Mouse (Mus musculus): ENCODE data around the gene Trpc5. TPM values are rescaled to one million over a fixed set of nuclear protein-coding genes. Genes with fewer than 3 reads are reported as not detected.
A peak's percentile ranks its signal among the peaks of the same experiment; 100 is the strongest.

The Trpc5 gene
- polyA plus RNA-seq (2015; fragmentation: Nextera tagmentation; extraction: Ambion mirVana): 0.30 and 0.45 TPM in 2 replicates

DNA sequence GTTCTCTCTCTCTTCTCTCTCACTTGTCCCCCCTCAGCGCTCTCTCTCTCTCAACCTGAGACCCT lies at the start of gene Trpc5:
Trpc5 (minus strand) TSS at position 39 of the 65 bp plus-strand sequence.
- peak within 1 kb of the TSS; percentile 65 for H3K4me2 ChIP-seq (replicated peaks)
- WGBS: 33% methylated on average over 1 of the region's 1 CpGs
- no peaks in the 10 kb centered on the region for H3K36me3 ChIP-seq
- no peaks in the 10 kb centered on the region for H3K4me1 ChIP-seq
- H3K27ac ChIP-seq (replicated peaks): no peak within 1 kb of the TSS
- peak within 1 kb of the TSS; percentile 43 for H3K4me3 ChIP-seq (replicated peaks)
- no peak for ATAC-seq (ENCODE audit: insufficient number of reproducible peaks, low FRiP score, low TSS enrichment, low read depth)
- H3K9ac ChIP-seq: no peak within 1 kb of the TSS
- no peaks in the 10 kb centered on the region for H3K9me3 ChIP-seq (replicated peaks)
- peaks cover 32% of the 10 kb centered on the region for H3K27me3 ChIP-seq

- Histone ChIP-seq H3K4me2 (replicated peaks) (no peak overlapping the region), H3K27me3 (no peaks in the 10 kb centered on the region), H3K4me1 (no peaks in the 10 kb centered on the region), H3K27ac (replicated peaks) (no peak overlapping the region), H3K36me3 (no peaks in the 10 kb centered on the region), H3K9me3 (replicated peaks) (no peaks in the 10 kb centered on the region), H3K9ac (no peak overlapping the region), H3K4me3 (replicated peaks) (no peak overlapping the region)
- no peak for ATAC-seq (ENCODE audit: insufficient number of reproducible peaks, low FRiP score, low TSS enrichment, low read depth)
- 68% methylated on average over 1 of the region's 1 CpGs for WGBS
These were observed 28.4 kb upstream of the Trpc5 start for GRCm38 (mm10) chrX:144716330-144716729.

- no peak overlapping the region for H3K27ac ChIP-seq (replicated peaks)
- H3K9ac ChIP-seq: no peak overlapping the region
- H3K27me3 ChIP-seq: peaks cover 32% of the 10 kb centered on the region
- H3K4me2 ChIP-seq (replicated peaks): peak overlapping the region; percentile 65
- no peak for ATAC-seq (ENCODE audit: insufficient number of reproducible peaks, low FRiP score, low TSS enrichment, low read depth)
- WGBS: 14% methylated on average over 7 of the region's 7 CpGs
- no peaks in the 10 kb centered on the region for H3K4me1 ChIP-seq
- H3K4me3 ChIP-seq (replicated peaks): peak overlapping the region; percentile 43
- no peaks in the 10 kb centered on the region for H3K36me3 ChIP-seq
- H3K9me3 ChIP-seq (replicated peaks): no peaks in the 10 kb centered on the region
These were observed 1.8 kb upstream of the Trpc5 start for GRCm38 (mm10) chrX:144689859-144690181.

- Histone ChIP-seq H3K4me1 (no peaks in the 10 kb centered on the region), H3K27me3 (peaks cover 32% of the 10 kb centered on the region), H3K9ac (no peak overlapping the region), H3K4me2 (replicated peaks) (peak overlapping the region; percentile 65), H3K9me3 (replicated peaks) (no peaks in the 10 kb centered on the region), H3K27ac (replicated peaks) (no peak overlapping the region), H3K36me3 (no peaks in the 10 kb centered on the region), H3K4me3 (replicated peaks) (peak overlapping the region; percentile 43)
- 18% methylated on average over 21 of the region's 21 CpGs for WGBS
- no peak; the same call in 1 of the 2 replicates for ATAC-seq (ENCODE audit: insufficient number of reproducible peaks, low FRiP score, low TSS enrichment, low read depth)
These were observed 1.3 kb upstream of the Trpc5 start for GRCm38 (mm10) chrX:144689119-144689858.

DNA sequence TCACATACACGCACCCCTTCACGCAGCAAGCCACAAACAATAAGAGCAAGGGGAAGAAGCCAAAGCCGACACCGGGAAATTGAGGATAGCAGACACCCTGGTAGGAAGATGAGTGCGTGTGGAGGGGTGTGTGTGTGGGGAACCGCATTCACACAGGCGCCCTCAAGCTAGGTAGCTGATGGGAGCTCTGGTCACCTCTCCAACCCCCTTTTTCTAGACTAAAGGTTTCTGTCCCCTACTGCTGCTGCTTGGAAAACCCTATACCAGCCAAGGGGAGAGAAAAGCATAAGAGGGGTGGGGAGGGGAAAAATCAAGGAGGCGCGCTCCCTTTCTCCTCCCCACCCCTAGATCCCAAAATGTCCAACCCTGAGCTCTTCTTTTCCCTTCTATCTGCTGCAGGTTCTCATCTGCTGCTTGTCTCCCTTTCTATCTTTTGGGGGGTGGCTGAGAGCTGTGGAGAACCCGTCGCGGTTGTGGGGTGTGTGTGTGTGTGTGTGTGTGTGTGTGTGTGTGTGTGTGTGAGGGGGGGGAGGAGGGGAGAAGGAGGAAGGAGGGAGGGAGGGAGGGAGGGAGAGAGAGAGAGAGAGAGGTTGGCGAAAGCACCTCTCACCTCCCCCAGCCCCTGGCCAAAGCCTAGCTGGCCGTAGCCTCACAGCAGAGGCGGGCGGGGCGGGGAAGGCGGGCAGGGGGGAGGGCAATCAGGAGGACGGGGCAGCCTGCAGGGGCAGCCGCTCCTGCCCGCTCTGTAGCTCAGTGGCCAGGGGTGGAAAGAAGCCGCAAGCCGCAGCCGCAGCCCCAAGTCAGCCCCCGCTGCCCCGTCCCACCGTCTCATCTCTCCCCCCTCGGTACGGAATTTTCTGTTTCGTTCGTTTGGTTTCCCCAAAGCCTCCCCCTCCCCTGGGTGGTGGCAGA lies 483 bp upstream of the Trpc5 start, which contains the start of gene Rtl4:
Rtl4 (plus strand) TSS at position 701 of the 912 bp plus-strand sequence.
- ATAC-seq (ENCODE audit: insufficient number of reproducible peaks, low FRiP score, low TSS enrichment, low read depth): no peak; the same call in 1 of the 2 replicates
- WGBS: 21% methylated on average over 17 of the region's 31 CpGs
- H3K4me1 ChIP-seq: no peaks in the 10 kb centered on the region
- no peaks in the 10 kb centered on the region for H3K36me3 ChIP-seq
- H3K27me3 ChIP-seq: peaks cover 32% of the 10 kb centered on the region
- peak within 1 kb of the TSS; percentile 43 for H3K4me3 ChIP-seq (replicated peaks)
- H3K9me3 ChIP-seq (replicated peaks): no peaks in the 10 kb centered on the region
- H3K27ac ChIP-seq (replicated peaks): no peak within 1 kb of the TSS
- H3K4me2 ChIP-seq (replicated peaks): peak within 1 kb of the TSS; percentile 65
- no peak within 1 kb of the TSS for H3K9ac ChIP-seq

GRCm38 (mm10) chrX:144687742-144688141 lies 238 bp downstream of the Trpc5 start:
- H3K9ac ChIP-seq: no peak overlapping the region
- H3K27ac ChIP-seq (replicated peaks): no peak overlapping the region
- H3K36me3 ChIP-seq: no peaks in the 10 kb centered on the region
- no peaks in the 10 kb centered on the region for H3K4me1 ChIP-seq
- H3K27me3 ChIP-seq: peaks cover 32% of the 10 kb centered on the region
- no peaks in the 10 kb centered on the region for H3K9me3 ChIP-seq (replicated peaks)
- 24% methylated on average over 19 of the region's 20 CpGs for WGBS
- peak overlapping the region; percentile 65 for H3K4me2 ChIP-seq (replicated peaks)
- peak overlapping the region; percentile 43 for H3K4me3 ChIP-seq (replicated peaks)
- ATAC-seq (ENCODE audit: insufficient number of reproducible peaks, low FRiP score, low TSS enrichment, low read depth): no peak

DNA sequence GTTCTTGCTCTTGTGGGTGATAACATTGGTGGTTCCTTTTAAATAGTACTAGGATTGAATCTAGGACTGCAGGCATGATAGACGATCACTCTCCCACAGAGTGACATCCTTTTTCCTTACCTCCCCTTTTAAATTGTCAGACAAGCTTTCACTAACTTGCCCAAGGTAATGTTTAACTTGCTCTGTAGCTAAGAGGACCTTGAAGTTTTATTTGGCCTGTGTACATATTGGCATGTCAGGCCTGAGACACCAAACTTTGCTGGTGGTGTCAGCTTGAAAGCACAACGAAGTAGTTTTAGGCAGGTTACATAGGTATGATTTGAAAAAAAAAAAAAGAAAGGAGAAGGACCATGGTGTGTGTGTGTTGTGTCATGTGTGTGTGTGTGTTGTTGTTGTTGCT lies 35.8 kb downstream of the Trpc5 start:
- WGBS: 72% methylated on average over 2 of the region's 2 CpGs
- H3K4me1 ChIP-seq: no peaks in the 10 kb centered on the region

GRCm38 (mm10) chrX:144645394-144645793 lies 42.6 kb downstream of the Trpc5 start:
- no peak for ATAC-seq (ENCODE audit: insufficient number of reproducible peaks, low FRiP score, low TSS enrichment, low read depth)
- 39% methylated on average over 1 of the region's 1 CpGs for WGBS

More for the DNA sequence above, 35.8 kb downstream of the Trpc5 start:
- no peak overlapping the region for H3K27ac ChIP-seq (replicated peaks)
- no peak overlapping the region for H3K4me2 ChIP-seq (replicated peaks)
- ATAC-seq (ENCODE audit: insufficient number of reproducible peaks, low FRiP score, low TSS enrichment, low read depth): no peak
- no peaks in the 10 kb centered on the region for H3K36me3 ChIP-seq
- no peak overlapping the region for H3K4me3 ChIP-seq (replicated peaks)
- no peak overlapping the region for H3K9ac ChIP-seq
- no peaks in the 10 kb centered on the region for H3K27me3 ChIP-seq
- no peaks in the 10 kb centered on the region for H3K9me3 ChIP-seq (replicated peaks)

DNA sequence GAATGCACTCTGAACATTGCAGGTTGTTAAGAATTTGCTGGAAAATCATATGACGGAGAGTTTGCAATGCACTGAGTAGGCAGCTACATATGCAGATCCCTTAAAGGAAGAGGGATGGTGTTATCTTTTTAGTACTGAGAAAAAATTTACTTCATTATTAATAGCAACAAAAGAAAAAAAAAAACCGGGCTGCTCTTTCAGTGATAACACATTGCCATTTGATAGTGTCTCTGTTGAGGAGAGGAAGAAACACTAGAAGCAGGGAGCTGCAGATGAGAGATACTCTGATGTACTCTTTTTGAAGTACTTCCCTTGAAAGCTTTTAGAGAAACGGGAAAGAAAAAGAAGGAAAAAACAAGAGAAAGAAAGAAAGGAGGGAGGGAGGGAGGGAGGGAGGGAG lies 43.2 kb downstream of the Trpc5 start:
- H3K9ac ChIP-seq: no peak overlapping the region
- H3K4me2 ChIP-seq (replicated peaks): no peak overlapping the region
- H3K4me1 ChIP-seq: no peaks in the 10 kb centered on the region
- H3K27ac ChIP-seq (replicated peaks): no peak overlapping the region
- no peaks in the 10 kb centered on the region for H3K36me3 ChIP-seq
- no peaks in the 10 kb centered on the region for H3K27me3 ChIP-seq
- ATAC-seq (ENCODE audit: insufficient number of reproducible peaks, low FRiP score, low TSS enrichment, low read depth): no peak
- H3K4me3 ChIP-seq (replicated peaks): no peak overlapping the region
- H3K9me3 ChIP-seq (replicated peaks): no peaks in the 10 kb centered on the region
- WGBS: 62% methylated on average over 3 of the region's 3 CpGs

More at GRCm38 (mm10) chrX:144645394-144645793, 42.6 kb downstream of the Trpc5 start:
- Histone ChIP-seq H3K4me1 (no peaks in the 10 kb centered on the region), H3K4me3 (replicated peaks) (no peak overlapping the region), H3K9me3 (replicated peaks) (no peaks in the 10 kb centered on the region), H3K36me3 (no peaks in the 10 kb centered on the region), H3K4me2 (replicated peaks) (no peak overlapping the region), H3K9ac (no peak overlapping the region), H3K27ac (replicated peaks) (no peak overlapping the region), H3K27me3 (no peaks in the 10 kb centered on the region)

GRCm38 (mm10) chrX:144612753-144613152 lies 75.2 kb downstream of the Trpc5 start:
- no peak overlapping the region for H3K9ac ChIP-seq
- H3K27ac ChIP-seq (replicated peaks): no peak overlapping the region
- H3K27me3 ChIP-seq: no peaks in the 10 kb centered on the region
- H3K4me1 ChIP-seq: no peaks in the 10 kb centered on the region
- WGBS: 49% methylated on average over 4 of the region's 4 CpGs
- no peaks in the 10 kb centered on the region for H3K36me3 ChIP-seq
- no peak for ATAC-seq (ENCODE audit: insufficient number of reproducible peaks, low FRiP score, low TSS enrichment, low read depth)
- H3K4me3 ChIP-seq (replicated peaks): no peak overlapping the region
- H3K9me3 ChIP-seq (replicated peaks): no peaks in the 10 kb centered on the region
- H3K4me2 ChIP-seq (replicated peaks): no peak overlapping the region

GRCm38 (mm10) chrX:144536431-144536830 lies 151.5 kb downstream of the Trpc5 start:
- no peak for ATAC-seq (ENCODE audit: insufficient number of reproducible peaks, low FRiP score, low TSS enrichment, low read depth)
- no peaks in the 10 kb centered on the region for H3K36me3 ChIP-seq
- H3K4me2 ChIP-seq (replicated peaks): no peak overlapping the region
- H3K9ac ChIP-seq: no peak overlapping the region
- H3K27me3 ChIP-seq: no peaks in the 10 kb centered on the region
- WGBS: 15% methylated on average over 1 of the region's 1 CpGs
- no peaks in the 10 kb centered on the region for H3K9me3 ChIP-seq (replicated peaks)
- no peak overlapping the region for H3K4me3 ChIP-seq (replicated peaks)
- H3K27ac ChIP-seq (replicated peaks): no peak overlapping the region
- H3K4me1 ChIP-seq: no peaks in the 10 kb centered on the region

Data from embryonic facial prominence, embryonic 15.5 days (tissue).